Comparison of ENCODE assay signal across 12 mouse cellular contexts in the genomic region with DNA sequence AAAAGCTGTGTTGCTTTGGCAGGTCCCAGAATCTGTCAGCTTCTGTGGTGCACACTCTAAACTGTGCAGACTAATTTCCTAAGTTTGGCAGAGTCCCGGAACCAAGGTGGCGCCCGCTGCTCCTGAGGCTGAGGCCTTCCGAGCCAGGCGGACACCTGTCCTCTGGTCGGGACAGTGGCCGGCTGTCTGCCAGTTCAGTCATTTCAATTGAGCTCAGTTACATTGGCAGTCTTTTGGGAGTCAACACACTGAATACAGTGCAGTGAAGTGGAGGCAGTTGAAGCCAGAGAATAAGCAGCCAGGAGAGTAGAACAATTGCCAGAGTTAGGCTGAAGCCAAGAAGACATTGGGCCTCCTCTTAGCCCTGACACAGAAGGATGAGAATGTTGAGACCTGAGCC.
"Had no signal": no experiment of that assay in that cellular context is flagged by ENCODE, and none has a peak within 500 bp of the region (broad histone marks: within the 10 kb centered on the region; RNA-seq: fewer than 3 reads in every experiment).

No protein-coding gene starts in this region.

- DNase-seq: kidney, postnatal 10 days; kidney, postnatal 36 days; layer of hippocampus, postnatal 36 days; liver; lung, adult 18-20 months; lung, postnatal 10 days; lung, postnatal 36 days; thymus, adult 18-20 months; thymus, postnatal 36 days had no signal

- ATAC-seq: liver, embryonic 12.5 days; midbrain, embryonic 13.5 days; midbrain, embryonic 16.5 days had no signal
